In the genomic region with DNA sequence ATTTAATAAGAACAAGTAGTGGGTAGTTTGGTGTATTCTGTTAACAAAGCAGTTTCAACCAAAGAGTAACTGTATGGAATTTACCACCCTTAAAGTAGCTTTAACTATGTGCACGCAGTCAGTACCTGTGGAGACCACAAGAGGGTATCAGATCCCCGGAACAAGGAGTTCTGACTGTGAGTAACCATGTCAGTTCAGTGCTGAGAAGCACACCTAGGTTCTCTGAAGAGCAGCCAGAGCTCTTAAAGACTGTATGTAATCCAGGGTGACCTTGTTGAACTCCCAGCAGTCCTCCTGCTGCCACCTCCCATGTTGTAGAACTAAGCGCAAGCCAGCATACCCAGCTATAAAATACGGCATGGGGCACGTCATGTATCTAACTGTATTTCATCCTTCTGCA, we compare ENCODE assay signal across 8 mouse cellular contexts. TPM values are rescaled to one million over a fixed set of nuclear protein-coding genes. Genes with fewer than 3 reads are reported as not detected.
DNase-seq lines count a peak whose midpoint lies in the region; ATAC-seq and TF ChIP-seq lines count a peak whose summit lies in the region.

No protein-coding gene starts in this region.

- peak; percentile 80 for TF ChIP-seq CTCF in midbrain, postnatal 0 days (IDR thresholded peaks at IDR 0.05)

- DNase-seq in testis, postnatal 10 days (ENCODE audit: low spot score), result peak; percentile 74
- no peak for DNase-seq in testis, postnatal 14 days (ENCODE audit: low spot score)
- peak; percentile 67 for DNase-seq in c-Kit-positive CD71-negative TER-119-negative erythroid progenitor cells, embryonic 14.5 days (ENCODE audit: low read depth)
- peak; percentile 64 for DNase-seq in liver
- DNase-seq in midbrain, postnatal 0 days (ENCODE audit: low spot score), result peak; percentile 45
- peak; percentile 80 for DNase-seq in thymus, postnatal 25 days

- no peak overlapping the region for H3K9ac ChIP-seq in forebrain, embryonic 16.5 days (replicated peaks; ENCODE audit: low read depth, low read length)
- no peak overlapping the region for H3K9ac ChIP-seq in hindbrain, embryonic 15.5 days
- H3K9ac ChIP-seq in midbrain, postnatal 0 days (replicated peaks; ENCODE audit: low read length, poor library complexity, severe bottlenecking), result no peak overlapping the region

- 50% methylated on average over 5 of the region's 5 CpGs for WGBS in forebrain, embryonic 16.5 days
- WGBS in hindbrain, embryonic 15.5 days, result 68% methylated on average over 5 of the region's 5 CpGs
- 55% methylated on average over 5 of the region's 5 CpGs for WGBS in midbrain, postnatal 0 days

- H3K27ac ChIP-seq in forebrain, embryonic 16.5 days (ENCODE audit: low read length), result no peak overlapping the region
- H3K27ac ChIP-seq in hindbrain, embryonic 15.5 days (replicated peaks), result no peak overlapping the region
- H3K27ac ChIP-seq in midbrain, postnatal 0 days (ENCODE audit: low read depth, low read length), result no peak overlapping the region

- H3K27me3 ChIP-seq in forebrain, embryonic 16.5 days (replicated peaks; ENCODE audit: control insufficient read depth, insufficient read depth, low read length), result no peaks in the 10 kb centered on the region
- no peaks in the 10 kb centered on the region for H3K27me3 ChIP-seq in hindbrain, embryonic 15.5 days
- no peaks in the 10 kb centered on the region for H3K27me3 ChIP-seq in midbrain, postnatal 0 days (ENCODE audit: insufficient read depth, low read length)

- peaks cover 32% of the 10 kb centered on the region for H3K4me1 ChIP-seq in forebrain, embryonic 16.5 days (replicated peaks; ENCODE audit: control insufficient read depth, insufficient read depth, low read length)
- peaks cover 31% of the 10 kb centered on the region for H3K4me1 ChIP-seq in hindbrain, embryonic 15.5 days (replicated peaks)
- H3K4me1 ChIP-seq in midbrain, postnatal 0 days (ENCODE audit: insufficient read depth, low read length), result peaks cover 6% of the 10 kb centered on the region

- H3K4me3 ChIP-seq in forebrain, embryonic 16.5 days (replicated peaks; ENCODE audit: low read length), result no peak overlapping the region
- no peak overlapping the region for H3K4me3 ChIP-seq in hindbrain, embryonic 15.5 days
- no peak overlapping the region for H3K4me3 ChIP-seq in midbrain, postnatal 0 days (ENCODE audit: low read depth, low read length)

- ATAC-seq in forebrain, embryonic 16.5 days, result no peak
- ATAC-seq in hindbrain, embryonic 15.5 days (ENCODE audit: low FRiP score, low read depth), result no peak
- ATAC-seq in midbrain, postnatal 0 days (ENCODE audit: low FRiP score), result no peak

- H3K4me2 ChIP-seq in forebrain, embryonic 16.5 days (ENCODE audit: low read length), result peak overlapping the region; percentile 20; the same call in 1 of the 2 replicates
- peak overlapping the region; percentile 65; the same call in 1 of the 2 replicates for H3K4me2 ChIP-seq in hindbrain, embryonic 15.5 days
- H3K4me2 ChIP-seq in midbrain, postnatal 0 days (ENCODE audit: low read depth, low read length, poor library complexity, severe bottlenecking), result no peak overlapping the region

- peaks cover 20% of the 10 kb centered on the region for H3K36me3 ChIP-seq in forebrain, embryonic 16.5 days (ENCODE audit: control insufficient read depth, insufficient read depth)
- peaks cover 23% of the 10 kb centered on the region for H3K36me3 ChIP-seq in hindbrain, embryonic 15.5 days
- H3K36me3 ChIP-seq in midbrain, postnatal 0 days (ENCODE audit: insufficient read depth, low read length), result peaks cover 19% of the 10 kb centered on the region; the same call in 1 of the 2 replicates

- no peaks in the 10 kb centered on the region for H3K9me3 ChIP-seq in forebrain, embryonic 16.5 days (ENCODE audit: control insufficient read depth, low read length)
- H3K9me3 ChIP-seq in hindbrain, embryonic 15.5 days, result no peaks in the 10 kb centered on the region
- H3K9me3 ChIP-seq in midbrain, postnatal 0 days (ENCODE audit: low read length), result no peaks in the 10 kb centered on the region

RNA-seq across cellular contexts. Expression of a gene that starts 14.2 kb away (rescaled TPM):
- polyA plus RNA-seq in forebrain, embryonic 16.5 days (2015; fragmentation: Nextera tagmentation; extraction: Ambion mirVana), result 139 and 173 TPM in 2 replicates
- 96.7 and 108 TPM in 2 replicates for polyA plus RNA-seq in hindbrain, embryonic 15.5 days (2015; fragmentation: Nextera tagmentation; extraction: Ambion mirVana)
- 102 and 116 TPM in 2 replicates for total RNA-seq in midbrain, postnatal 0 days (2014; rRNA removed)
- polyA plus RNA-seq in midbrain, postnatal 0 days (2015; fragmentation: Nextera tagmentation; extraction: Ambion mirVana), result 44.6 and 54.8 TPM in 2 replicates

RNA-seq across cellular contexts. Expression of a gene that starts 43.0 kb away (rescaled TPM):
- 482 and 491 TPM in 2 replicates for polyA plus RNA-seq in forebrain, embryonic 16.5 days (2015; fragmentation: Nextera tagmentation; extraction: Ambion mirVana)
- polyA plus RNA-seq in hindbrain, embryonic 15.5 days (2015; fragmentation: Nextera tagmentation; extraction: Ambion mirVana), result 567 and 590 TPM in 2 replicates
- 427 and 430 TPM in 2 replicates for total RNA-seq in midbrain, postnatal 0 days (2014; rRNA removed)
- polyA plus RNA-seq in midbrain, postnatal 0 days (2015; fragmentation: Nextera tagmentation; extraction: Ambion mirVana), result 640 and 652 TPM in 2 replicates
